Mouse (Mus musculus) myocyte (in vitro differentiated cells): ENCODE measurements around the gene Fmn2.

ENCODE experiments used
- E2F4 ChIP-seq: IDR thresholded peaks from one replicate; pipeline ENCODE4 v1.6.1; 2011; ENCODE audit warnings: mild to moderate bottlenecking, control low read depth, moderate library complexity; ENCODE audit not compliant: insufficient read depth
- MAX ChIP-seq: IDR thresholded peaks from one replicate; pipeline ENCODE4 v1.6.1; 2011; ENCODE audit warnings: low read depth, mild to moderate bottlenecking, control low read depth
- MYOD1 ChIP-seq, 3 experiments: IDR thresholded peaks; one replicate each; pipeline ENCODE4 v1.6.1; 2011; ENCODE audit warnings: control low read depth in 2 of 3, low read depth in 2 of 3, mild to moderate bottlenecking in 2 of 3, moderate library complexity in 1 of 3; ENCODE audit not compliant: insufficient read length in 2 of 3, control insufficient read depth in 1 of 3
- MYOG ChIP-seq, 3 experiments: IDR thresholded peaks; one replicate each; pipeline ENCODE4 v1.6.1; 2011; ENCODE audit warnings: control low read depth in 2 of 3, low read depth in 2 of 3, mild to moderate bottlenecking in 2 of 3; ENCODE audit not compliant: insufficient read length in 2 of 3, control insufficient read depth in 1 of 3, insufficient read depth in 1 of 3
- POLR2A ChIP-seq: IDR thresholded peaks from one replicate; pipeline ENCODE4 v1.6.1; 2011; ENCODE audit warnings: low read depth, mild to moderate bottlenecking, control low read depth, moderate library complexity; ENCODE audit not compliant: insufficient read length
- POLR2AphosphoS2 ChIP-seq: IDR thresholded peaks from one replicate; pipeline ENCODE4 v1.6.1; 2011; ENCODE audit warnings: low read depth, control low read depth; ENCODE audit not compliant: insufficient read length
- REST ChIP-seq: IDR thresholded peaks from one replicate; pipeline ENCODE4 v1.6.1; 2011; ENCODE audit warnings: mild to moderate bottlenecking, control low read depth, moderate library complexity; ENCODE audit not compliant: insufficient read depth, insufficient read length
- TCF12 ChIP-seq: IDR thresholded peaks from one replicate; pipeline ENCODE4 v1.6.1; 2011; ENCODE audit warnings: mild to moderate bottlenecking, control low read depth; ENCODE audit not compliant: poor library complexity, insufficient read depth, severe bottlenecking
- TCF3 ChIP-seq: IDR thresholded peaks from one replicate; pipeline ENCODE4 v1.6.1; 2011; ENCODE audit warnings: low read depth, control low read depth; ENCODE audit not compliant: insufficient read length
- USF1 ChIP-seq: IDR thresholded peaks from one replicate; pipeline ENCODE4 v1.6.1; 2011; ENCODE audit warnings: low read depth, mild to moderate bottlenecking, control low read depth, moderate library complexity

GRCm38 (mm10) chr1:174677211-174677610 lies 175.6 kb downstream of the Fmn2 start:
- TF ChIP-seq POLR2A (no peak), MYOD1 (IDR thresholded peaks at IDR 0.05; ENCODE audit: control insufficient read depth in 1 of 3, insufficient read length in 2 of 3, low read depth in 2 of 3) (no peak), USF1 (no peak), REST (no peak), POLR2AphosphoS2 (no peak), E2F4 (no peak), MYOG (IDR thresholded peaks at IDR 0.05; ENCODE audit: control insufficient read depth in 1 of 3, insufficient read depth in 1 of 3, insufficient read length in 2 of 3, low read depth in 2 of 3) (no peak), MAX (no peak), TCF3 (no peak), TCF12 (no peak)
